Mouse (Mus musculus) megakaryocyte, embryonic 14.5 days (primary cell): ENCODE measurements at regions not wholly inside any gene's neighbourhood (a gene's known extent, or its start where the extent isn't known, plus 50 kb on each side); places are given as distances from the start of the nearest gene placed in this dataset.

Experiments
- FLI1 ChIP-seq: IDR thresholded peaks from 2 replicates; pipeline ENCODE4 v1.6.1; 2012; ENCODE audit warnings: low read length, inconsistent platforms, mixed read lengths
- GATA1 ChIP-seq: IDR thresholded peaks from 3 replicates; pipeline ENCODE4 v1.6.1; 2012; ENCODE audit warnings: mixed read lengths, low read length, inconsistent platforms, borderline replicate concordance

DNA sequence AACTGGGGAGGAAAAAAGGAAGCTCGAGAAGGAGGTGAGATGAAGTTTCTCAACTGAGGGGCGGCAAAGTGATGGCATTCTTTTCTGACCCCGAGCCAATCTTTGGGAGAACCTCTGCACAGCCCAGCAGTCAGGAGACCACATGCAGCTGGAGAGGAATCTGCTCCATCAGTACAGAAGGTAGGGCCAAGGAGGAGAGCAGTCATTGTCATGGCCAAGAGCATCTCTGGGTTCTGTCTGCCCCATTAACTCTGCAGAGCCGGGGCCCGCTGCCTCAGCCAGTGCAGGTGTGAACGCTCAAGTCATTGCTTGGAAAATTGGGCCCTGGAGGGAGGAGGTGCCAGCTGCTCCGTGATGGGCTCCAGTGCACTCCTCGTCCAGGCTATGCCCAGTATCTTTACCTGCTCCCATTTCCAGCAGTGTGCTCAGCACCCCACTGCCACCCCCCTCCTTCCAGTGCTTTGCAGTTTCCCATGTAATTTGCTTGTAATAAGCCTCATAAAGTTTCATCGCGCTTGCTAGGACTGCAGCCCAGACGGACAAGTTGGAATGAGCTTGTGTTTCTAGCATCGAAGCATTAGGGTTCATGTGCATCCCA is 162.1 kb downstream of the Brinp2 start:
- TF ChIP-seq GATA1 (no peak), FLI1 (no peak)
